Mouse (Mus musculus) heart, embryonic 13.5 days (tissue): ENCODE measurements around the gene Itgb7. TPM values are rescaled to one million over a fixed set of nuclear protein-coding genes. Genes with fewer than 3 reads are reported as not detected.

Experiments
- ATAC-seq: fragments of 200-750 bp; cut with Nextera tagmentation; 2 replicates; pipeline ENCODE4 v1.8.0; 2017; ENCODE audit warnings: moderate TSS enrichment; ENCODE audit not compliant: insufficient number of reproducible peaks, low FRiP score, low TSS enrichment; ENCODE audit errors: extremely low read depth
- H3K27ac ChIP-seq: fragments of 300-500 bp; sonication (generic); replicated peaks from 2 replicates; pipeline ENCODE4 v1.5.1; 2015; ENCODE audit warnings: moderate library complexity, mild to moderate bottlenecking, inconsistent platforms
- H3K27me3 ChIP-seq: fragments of 300-500 bp; sonication (generic); replicated peaks from 2 replicates; pipeline ENCODE4 v1.6.1; 2015; ENCODE audit warnings: mild to moderate bottlenecking, inconsistent platforms
- H3K36me3 ChIP-seq: fragments of 300-500 bp; sonication (generic); 2 replicates; pipeline ENCODE4 v1.6.1; 2015; ENCODE audit warnings: mild to moderate bottlenecking, inconsistent platforms
- H3K4me1 ChIP-seq: fragments of 300-500 bp; sonication (generic); 2 replicates; pipeline ENCODE4 v1.6.1; 2015; ENCODE audit warnings: inconsistent platforms
- H3K4me2 ChIP-seq: fragments of 300-500 bp; sonication (generic); 2 replicates; pipeline ENCODE4 v1.6.1; 2015; ENCODE audit warnings: inconsistent platforms, mild to moderate bottlenecking, moderate library complexity
- H3K4me3 ChIP-seq: fragments of 300-500 bp; sonication (generic); 2 replicates; pipeline ENCODE4 v1.5.1; 2015; ENCODE audit warnings: moderate library complexity, mild to moderate bottlenecking, inconsistent platforms
- H3K9ac ChIP-seq: fragments of 300-500 bp; sonication (generic); 2 replicates; pipeline ENCODE4 v1.6.1; 2015; ENCODE audit warnings: inconsistent platforms, mild to moderate bottlenecking, moderate library complexity
- H3K9me3 ChIP-seq: fragments of 300-500 bp; sonication (generic); 2 replicates; pipeline ENCODE4 v1.6.1; 2016; ENCODE audit warnings: inconsistent platforms
- WGBS: fragments of 180-500 bp; shearing (Covaris S2); methylation state at CpG from one replicate; pipeline ENCODE4 v1.1.7; 2015; ENCODE audit warnings: mixed read lengths; 5-methylcytosine and 5-hydroxymethylcytosine counted together
- polyA plus RNA-seq: library from polyadenylated mRNA; unstranded; fragments of >200 nt; fragmentation: Nextera tagmentation; extraction: Ambion mirVana; gene quantifications from 2 replicates; pipeline ENCODE4 v1.2.1, GENCODE M21; 2015

The Itgb7 gene
- polyA plus RNA-seq, 1 experiment from 2014 or later, result 0.78 TPM

- 7% methylated on average over 7 of the region's 8 CpGs for WGBS
- Histone ChIP-seq H3K36me3 (0 out of 2 replicates have a peak, but pooled peaks cover 3% of the 10 kb centered on the region), H3K9me3 (no peaks in the 10 kb centered on the region), H3K4me2 (peak overlapping the region; percentile 96), H3K4me3 (peak overlapping the region; percentile 68), H3K27me3 (peaks cover 81% of the 10 kb centered on the region), H3K27ac (peak overlapping the region; percentile 97), H3K4me1 (peaks cover 57% of the 10 kb centered on the region), H3K9ac (peak overlapping the region; percentile 84)
- no peak for ATAC-seq
Observed at GRCm38 (mm10) chr15:102248131-102248811, 16.5 kb upstream of the Itgb7 start.

GRCm38 (mm10) chr15:102247252-102248130 is 15.7 kb upstream of the Itgb7 start:
- Histone ChIP-seq H3K27me3 (peaks cover 84% of the 10 kb centered on the region), H3K27ac (peak overlapping the region; percentile 97), H3K9me3 (no peaks in the 10 kb centered on the region), H3K9ac (peak overlapping the region; percentile 84), H3K4me1 (peaks cover 64% of the 10 kb centered on the region), H3K4me2 (peak overlapping the region; percentile 96), H3K36me3 (0 out of 2 replicates have a peak, but pooled peaks cover 3% of the 10 kb centered on the region), H3K4me3 (peak overlapping the region; percentile 68)
- WGBS, result under 1% methylated on average over 60 of the region's 65 CpGs
- peak; percentile 42 for ATAC-seq

GRCm38 (mm10) chr15:102246866-102247251 is 15.1 kb upstream of the Itgb7 start:
- peaks cover 64% of the 10 kb centered on the region for H3K4me1 ChIP-seq
- H3K9ac ChIP-seq, result peak overlapping the region; percentile 84
- H3K4me3 ChIP-seq, result peak overlapping the region; percentile 68
- peak overlapping the region; percentile 97 for H3K27ac ChIP-seq
- ATAC-seq, result peak; percentile 42
- H3K9me3 ChIP-seq, result no peaks in the 10 kb centered on the region
- under 1% methylated on average over 35 of the region's 35 CpGs for WGBS
- peaks cover 84% of the 10 kb centered on the region for H3K27me3 ChIP-seq
- H3K36me3 ChIP-seq, result 0 out of 2 replicates have a peak, but pooled peaks cover 3% of the 10 kb centered on the region
- peak overlapping the region; percentile 96 for H3K4me2 ChIP-seq

- ATAC-seq, result peak; percentile 33; the same call in 1 of the 2 replicates
- peak overlapping the region; percentile 96 for H3K4me2 ChIP-seq
- 0 out of 2 replicates have a peak, but pooled peaks cover under 1% of the 10 kb centered on the region for H3K36me3 ChIP-seq
- peaks cover 84% of the 10 kb centered on the region for H3K27me3 ChIP-seq
- H3K4me1 ChIP-seq, result peaks cover 64% of the 10 kb centered on the region
- WGBS, result under 1% methylated on average over 41 of the region's 44 CpGs
- peak overlapping the region; percentile 84 for H3K9ac ChIP-seq
- H3K4me3 ChIP-seq, result peak overlapping the region; percentile 68
- peak overlapping the region; percentile 97 for H3K27ac ChIP-seq
- H3K9me3 ChIP-seq, result no peaks in the 10 kb centered on the region
Observed at GRCm38 (mm10) chr15:102245891-102246741, 14.4 kb upstream of the Itgb7 start.

- Histone ChIP-seq H3K4me2 (peak overlapping the region; percentile 96), H3K9ac (peak overlapping the region; percentile 84), H3K36me3 (no peaks in the 10 kb centered on the region), H3K9me3 (no peaks in the 10 kb centered on the region), H3K27ac (peak overlapping the region; percentile 97), H3K4me3 (peak overlapping the region; percentile 68), H3K4me1 (peaks cover 64% of the 10 kb centered on the region), H3K27me3 (peaks cover 84% of the 10 kb centered on the region)
- no peak for ATAC-seq
- 8% methylated on average over 14 of the region's 14 CpGs for WGBS
Observed at GRCm38 (mm10) chr15:102245461-102245881, 13.7 kb upstream of the Itgb7 start.

GRCm38 (mm10) chr15:102244306-102245191 is 12.8 kb upstream of the Itgb7 start:
- H3K27ac ChIP-seq, result peak overlapping the region; percentile 97; the same call in 1 of the 2 replicates
- H3K27me3 ChIP-seq, result peaks cover 81% of the 10 kb centered on the region

GRCm38 (mm10) chr15:102243229-102244190 is 11.8 kb upstream of the Itgb7 start:
- Histone ChIP-seq H3K9ac (peak overlapping the region; percentile 62), H3K27me3 (peaks cover 71% of the 10 kb centered on the region)
- WGBS, result 26% methylated on average over 22 of the region's 22 CpGs

More at GRCm38 (mm10) chr15:102244306-102245191, 12.8 kb upstream of the Itgb7 start:
- H3K9ac ChIP-seq, result peak overlapping the region; percentile 84
- peak overlapping the region; percentile 68 for H3K4me3 ChIP-seq
- no peaks in the 10 kb centered on the region for H3K36me3 ChIP-seq
- H3K4me2 ChIP-seq, result peak overlapping the region; percentile 96
- H3K9me3 ChIP-seq, result no peaks in the 10 kb centered on the region
- peaks cover 57% of the 10 kb centered on the region for H3K4me1 ChIP-seq
- ATAC-seq, result no peak
- WGBS, result 16% methylated on average over 19 of the region's 19 CpGs

GRCm38 (mm10) chr15:102242404-102243228 is 10.9 kb upstream of the Itgb7 start:
- Histone ChIP-seq H3K27ac (no peak overlapping the region), H3K9me3 (no peaks in the 10 kb centered on the region), H3K36me3 (peaks cover 7% of the 10 kb centered on the region; the same call in 1 of the 2 replicates), H3K4me3 (no peak overlapping the region), H3K4me1 (peaks cover 40% of the 10 kb centered on the region), H3K4me2 (peak overlapping the region; percentile 96; the same call in 1 of the 2 replicates), H3K9ac (no peak overlapping the region), H3K27me3 (peaks cover 64% of the 10 kb centered on the region)
- ATAC-seq, result no peak
- whole genome bisulfite sequencing, result 40% methylated on average over 12 of the region's 12 CpGs

More at GRCm38 (mm10) chr15:102243229-102244190, 11.8 kb upstream of the Itgb7 start:
- no peaks in the 10 kb centered on the region for H3K9me3 ChIP-seq
- ATAC-seq, result no peak
- H3K4me3 ChIP-seq, result peak overlapping the region; percentile 68
- H3K27ac ChIP-seq, result peak overlapping the region; percentile 48; the same call in 1 of the 2 replicates
- H3K36me3 ChIP-seq, result 0 out of 2 replicates have a peak, but pooled peaks cover 2% of the 10 kb centered on the region
- peaks cover 48% of the 10 kb centered on the region for H3K4me1 ChIP-seq
- H3K4me2 ChIP-seq, result peak overlapping the region; percentile 96
